Mouse (Mus musculus) ES-CJ7 (cell line): ENCODE data around the gene Otc.

Experiments used
- DNase-seq: peaks from one replicate; pipeline ENCODE4 v3.0.0; 2011; ENCODE audit warnings: low read depth, low spot score

Gene Otc

GRCm38 (mm10) chrX:10251852-10252504, at the start of gene Otc:
Otc (plus strand) TSS chrX:10252305.
- no peak for DNase-seq

- no peak for DNase-seq
Observed at GRCm38 (mm10) chrX:10205937-10206336, 46.2 kb upstream of the Otc start.

- DNase-seq: peak; percentile 5
Observed at GRCm38 (mm10) chrX:10215972-10216371, 36.1 kb upstream of the Otc start.

GRCm38 (mm10) chrX:10216410-10216949, 35.6 kb upstream of the Otc start, which contains the start of gene Rpgr:
Rpgr (minus strand) TSS chrX:10216920.
- DNase-seq: peak; percentile 89

GRCm38 (mm10) chrX:10219281-10219680, 32.8 kb upstream of the Otc start:
- DNase-seq: no peak

- no peak for DNase-seq
Observed at GRCm38 (mm10) chrX:10233051-10233450, 19.1 kb upstream of the Otc start.

GRCm38 (mm10) chrX:10234617-10235016, 17.5 kb upstream of the Otc start:
- no peak for DNase-seq

- peak; percentile 3 for DNase-seq
Observed at GRCm38 (mm10) chrX:10239515-10239914, 12.6 kb upstream of the Otc start.

- no peak for DNase-seq
Observed at GRCm38 (mm10) chrX:10243916-10244315, 8.2 kb upstream of the Otc start.

- no peak for DNase-seq
Observed at GRCm38 (mm10) chrX:10251357-10251756, 748 bp upstream of the Otc start.

GRCm38 (mm10) chrX:10257774-10258173, 5.7 kb downstream of the Otc start:
- no peak for DNase-seq

GRCm38 (mm10) chrX:10258260-10258659, 6.2 kb downstream of the Otc start:
- DNase-seq: no peak

- DNase-seq: no peak
Observed at GRCm38 (mm10) chrX:10268308-10268707, 16.2 kb downstream of the Otc start.

- DNase-seq: no peak
Observed at GRCm38 (mm10) chrX:10268761-10269437, 16.8 kb downstream of the Otc start.

GRCm38 (mm10) chrX:10297341-10297740, 45.2 kb downstream of the Otc start:
- peak; percentile 67 for DNase-seq

GRCm38 (mm10) chrX:10318176-10318575, 66.1 kb downstream of the Otc start:
- DNase-seq: no peak

- no peak for DNase-seq
Observed at GRCm38 (mm10) chrX:10330246-10330645, 78.1 kb downstream of the Otc start.

- DNase-seq: no peak
Observed at GRCm38 (mm10) chrX:10331749-10332148, 79.6 kb downstream of the Otc start.

- no peak for DNase-seq
Observed at GRCm38 (mm10) chrX:10336816-10337215, 84.7 kb downstream of the Otc start.

GRCm38 (mm10) chrX:10355867-10356266, 103.8 kb downstream of the Otc start:
- no peak for DNase-seq
